Mouse (Mus musculus): ENCODE results near the gene Dbh. TPM values are rescaled to one million over a fixed set of nuclear protein-coding genes. Genes with fewer than 3 reads are reported as not detected.

The Dbh gene
- 0.17 and 0.52 TPM in 2 replicates for polyA plus RNA-seq (2016; fragmentation: Nextera tagmentation; extraction: Ambion mirVana)

DNA sequence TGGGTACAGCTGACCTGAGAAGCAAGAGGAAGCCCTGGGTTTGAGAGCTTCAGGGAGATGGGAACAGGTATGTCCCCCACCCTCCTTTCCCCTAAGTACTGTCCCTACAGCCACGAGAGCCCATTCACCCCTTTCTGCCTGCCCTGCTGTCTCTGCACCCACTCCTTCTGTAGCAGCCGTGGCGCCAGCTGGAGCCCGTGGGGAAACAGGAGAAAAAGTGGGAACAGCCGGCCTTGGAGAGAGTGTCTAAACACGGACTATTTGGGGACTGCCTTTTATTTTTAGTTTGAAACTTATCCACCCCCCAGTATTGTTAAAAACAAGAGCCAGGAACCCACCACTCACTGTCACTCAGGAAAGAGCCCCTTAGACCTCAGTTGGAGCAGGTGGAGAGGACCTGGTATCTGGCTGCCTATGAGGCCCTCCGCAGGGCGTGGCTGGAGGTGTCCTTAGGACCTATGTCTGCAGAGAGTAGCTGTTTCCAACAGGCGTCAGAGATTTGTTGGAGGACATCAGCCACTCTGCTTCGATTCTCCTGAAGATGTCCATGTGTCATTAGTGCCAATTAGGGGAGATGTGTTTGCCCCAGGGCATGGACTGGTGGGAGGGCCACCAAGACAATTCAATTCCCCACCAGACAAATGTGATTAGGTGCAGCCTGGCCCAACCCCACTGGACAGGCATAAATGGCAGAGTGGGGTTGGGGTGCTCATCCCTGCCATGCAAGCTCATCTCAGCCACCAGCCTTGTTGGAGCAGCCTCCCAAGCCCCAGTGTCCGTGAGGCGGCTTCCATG lies at the start of gene Dbh:
Gene Dbh, plus strand, starts transcription at position 438 of the 795 bp plus-strand sequence.
- no peaks in the 10 kb centered on the region for H3K36me3 ChIP-seq
- H3K4me3 ChIP-seq = no peak within 1 kb of the TSS
- H3K27ac ChIP-seq = no peak within 1 kb of the TSS
- H3K4me1 ChIP-seq = peaks cover 18% of the 10 kb centered on the region
- WGBS = 83% methylated on average over 12 of the region's 12 CpGs
- no peaks in the 10 kb centered on the region for H3K9me3 ChIP-seq
- no peak within 1 kb of the TSS for H3K9ac ChIP-seq
- no peak within 1 kb of the TSS for H3K4me2 ChIP-seq (replicated peaks)
- no peaks in the 10 kb centered on the region for H3K27me3 ChIP-seq
- ATAC-seq (ENCODE audit: insufficient number of reproducible peaks, insufficient read depth, low FRiP score, low TSS enrichment) = no peak

DNA sequence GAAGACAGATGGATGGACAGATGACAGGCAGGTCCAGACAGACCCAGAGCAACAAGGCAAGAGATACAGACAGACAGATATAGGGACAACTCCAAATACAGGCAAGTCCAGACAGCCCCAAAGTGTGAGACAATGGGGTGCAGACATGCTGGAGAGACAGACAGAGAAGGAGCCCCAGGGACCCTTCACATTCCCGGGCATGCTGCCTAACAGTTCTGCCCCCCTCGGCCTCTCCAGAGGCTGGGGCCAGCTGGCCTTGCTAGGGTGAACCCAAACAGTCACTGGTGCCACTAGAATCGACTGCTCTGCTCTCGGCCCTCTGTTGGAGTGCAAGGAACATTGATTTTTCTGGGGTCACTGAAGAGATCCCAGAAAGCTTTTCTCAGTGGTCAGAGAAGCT lies 46.6 kb upstream of the Dbh start:
- no peak overlapping the region for H3K4me3 ChIP-seq
- no peak for ATAC-seq (ENCODE audit: insufficient number of reproducible peaks, insufficient read depth, low FRiP score, low TSS enrichment)
- no peak overlapping the region for H3K4me2 ChIP-seq (replicated peaks)
- no peak overlapping the region for H3K9ac ChIP-seq
- H3K27me3 ChIP-seq = no peaks in the 10 kb centered on the region
- no peaks in the 10 kb centered on the region for H3K36me3 ChIP-seq
- no peak overlapping the region for H3K27ac ChIP-seq
- peaks cover 29% of the 10 kb centered on the region for H3K4me1 ChIP-seq
- H3K9me3 ChIP-seq = no peaks in the 10 kb centered on the region
- WGBS = 49% methylated on average over 4 of the region's 4 CpGs

DNA sequence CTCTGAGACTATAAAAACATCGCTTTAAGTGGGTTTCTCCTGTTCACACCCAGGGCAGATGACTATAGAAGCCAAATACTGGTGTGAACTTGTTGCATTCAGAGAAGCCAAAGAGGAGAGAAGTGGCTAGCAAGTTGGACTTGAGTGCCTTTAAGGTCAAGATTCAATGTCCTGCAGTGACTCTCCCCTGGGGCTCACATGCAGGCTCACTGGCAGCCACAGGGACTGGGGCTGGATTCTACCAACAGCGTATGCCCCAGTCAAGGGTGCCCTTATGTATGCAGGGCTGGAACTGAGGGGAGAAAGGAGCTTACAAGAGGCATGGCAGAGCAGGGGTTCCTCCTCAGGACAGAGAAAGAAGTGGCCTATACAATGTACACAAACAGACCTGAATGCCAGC lies 45.3 kb upstream of the Dbh start:
- no peak overlapping the region for H3K27ac ChIP-seq
- H3K9me3 ChIP-seq = no peaks in the 10 kb centered on the region
- WGBS = 86% methylated on average over 2 of the region's 2 CpGs
- H3K27me3 ChIP-seq = no peaks in the 10 kb centered on the region
- H3K4me1 ChIP-seq = peaks cover 31% of the 10 kb centered on the region
- ATAC-seq (ENCODE audit: insufficient number of reproducible peaks, insufficient read depth, low FRiP score, low TSS enrichment) = no peak
- no peak overlapping the region for H3K4me3 ChIP-seq
- H3K36me3 ChIP-seq = no peaks in the 10 kb centered on the region
- no peak overlapping the region for H3K9ac ChIP-seq
- no peak overlapping the region for H3K4me2 ChIP-seq (replicated peaks)

DNA sequence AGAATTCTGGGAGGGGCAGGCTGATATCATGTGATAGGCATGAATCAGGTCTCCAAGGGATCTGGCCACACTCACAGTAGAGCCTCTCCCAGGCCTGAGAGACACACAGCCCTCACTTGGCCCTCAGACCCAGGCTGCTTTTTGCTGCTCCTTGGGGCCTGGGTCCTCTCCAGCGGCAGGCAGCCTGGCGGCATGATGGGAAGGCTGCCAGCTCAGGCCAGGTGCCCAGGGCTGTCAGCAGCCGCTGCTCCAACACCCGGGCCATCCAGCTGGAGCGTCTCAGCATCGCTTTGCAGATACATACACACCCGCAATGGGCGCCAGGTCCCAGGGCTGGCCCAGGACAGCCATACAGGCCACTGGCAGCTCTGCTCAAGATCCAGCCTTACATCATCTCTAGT lies 44.8 kb upstream of the Dbh start:
- Histone ChIP-seq H3K9me3 (no peaks in the 10 kb centered on the region), H3K4me3 (no peak overlapping the region), H3K27me3 (no peaks in the 10 kb centered on the region), H3K4me2 (replicated peaks) (no peak overlapping the region), H3K4me1 (peaks cover 31% of the 10 kb centered on the region), H3K36me3 (no peaks in the 10 kb centered on the region), H3K27ac (no peak overlapping the region), H3K9ac (no peak overlapping the region)
- WGBS = 92% methylated on average over 8 of the region's 8 CpGs
- no peak for ATAC-seq (ENCODE audit: insufficient number of reproducible peaks, insufficient read depth, low FRiP score, low TSS enrichment)

DNA sequence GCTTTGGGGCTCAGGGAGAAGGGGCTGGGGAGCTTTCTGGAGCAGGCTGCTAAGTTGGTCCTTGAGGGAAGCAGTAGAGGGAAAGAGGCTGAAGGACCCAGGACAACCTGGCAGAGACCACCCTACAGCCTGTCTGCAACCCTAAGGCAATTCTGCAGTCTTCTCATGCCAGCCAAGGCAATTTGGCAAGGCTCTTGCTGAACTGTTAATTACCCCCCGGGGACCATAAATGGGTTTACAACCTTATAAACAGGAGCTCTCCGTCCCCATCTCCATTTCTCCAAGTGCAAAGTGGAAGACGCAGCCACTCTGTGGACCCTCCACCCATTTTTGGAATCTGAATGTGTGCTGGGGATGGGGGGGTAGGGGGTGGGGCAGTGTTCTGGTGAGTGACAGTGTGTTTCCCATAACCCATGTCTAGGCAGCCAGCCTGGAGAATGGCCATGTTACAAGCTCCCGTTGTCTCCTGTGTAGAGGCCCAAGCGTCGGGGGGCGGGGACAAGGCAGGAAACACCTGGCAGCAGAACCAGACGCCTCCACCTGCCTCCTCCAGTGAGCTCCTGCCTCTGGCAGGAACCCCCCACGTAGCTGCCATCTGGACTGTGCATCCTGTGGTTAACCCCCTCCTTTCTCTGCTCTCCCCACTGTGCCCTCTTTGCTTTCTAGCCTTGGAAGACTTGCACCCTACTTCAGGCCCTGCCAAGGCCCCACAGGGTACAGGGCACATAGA lies 43.2 kb upstream of the Dbh start:
- Histone ChIP-seq H3K36me3 (no peaks in the 10 kb centered on the region), H3K9me3 (no peaks in the 10 kb centered on the region), H3K4me3 (no peak overlapping the region), H3K4me1 (peaks cover 31% of the 10 kb centered on the region), H3K27ac (peak overlapping the region; percentile 79), H3K27me3 (no peaks in the 10 kb centered on the region), H3K9ac (no peak overlapping the region), H3K4me2 (replicated peaks) (no peak overlapping the region; the same call in 1 of the 2 replicates)
- WGBS = 16% methylated on average over 9 of the region's 9 CpGs
- ATAC-seq (ENCODE audit: insufficient number of reproducible peaks, insufficient read depth, low FRiP score, low TSS enrichment) = peak; percentile 71

DNA sequence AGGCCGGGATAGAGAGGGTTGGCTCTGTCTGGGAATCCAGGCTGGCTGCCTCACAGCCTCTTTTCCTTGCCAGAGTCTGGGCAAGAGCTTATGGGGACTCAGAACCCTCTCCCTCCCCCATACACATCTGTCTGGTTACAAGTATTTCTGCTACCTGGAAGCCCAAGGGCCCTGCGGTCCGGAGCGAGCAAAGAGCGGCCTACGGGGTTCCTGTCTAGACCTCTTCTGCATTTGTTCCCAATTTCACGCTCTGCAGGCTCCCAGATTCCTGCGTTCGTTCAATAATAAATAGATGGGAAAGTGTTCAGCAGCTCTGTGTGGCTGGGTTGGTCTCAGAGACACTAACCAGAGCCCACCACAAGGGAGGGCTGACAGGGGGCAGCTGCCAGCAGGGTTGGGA lies 42.5 kb upstream of the Dbh start:
- no peak overlapping the region for H3K4me2 ChIP-seq (replicated peaks)
- H3K27ac ChIP-seq = peak overlapping the region; percentile 79
- H3K9ac ChIP-seq = no peak overlapping the region
- no peaks in the 10 kb centered on the region for H3K9me3 ChIP-seq
- peaks cover 31% of the 10 kb centered on the region for H3K4me1 ChIP-seq
- no peaks in the 10 kb centered on the region for H3K27me3 ChIP-seq
- peak; percentile 35; the same call in 1 of the 2 replicates for ATAC-seq (ENCODE audit: insufficient number of reproducible peaks, insufficient read depth, low FRiP score, low TSS enrichment)
- H3K4me3 ChIP-seq = no peak overlapping the region
- no peaks in the 10 kb centered on the region for H3K36me3 ChIP-seq
- 22% methylated on average over 9 of the region's 9 CpGs for WGBS

DNA sequence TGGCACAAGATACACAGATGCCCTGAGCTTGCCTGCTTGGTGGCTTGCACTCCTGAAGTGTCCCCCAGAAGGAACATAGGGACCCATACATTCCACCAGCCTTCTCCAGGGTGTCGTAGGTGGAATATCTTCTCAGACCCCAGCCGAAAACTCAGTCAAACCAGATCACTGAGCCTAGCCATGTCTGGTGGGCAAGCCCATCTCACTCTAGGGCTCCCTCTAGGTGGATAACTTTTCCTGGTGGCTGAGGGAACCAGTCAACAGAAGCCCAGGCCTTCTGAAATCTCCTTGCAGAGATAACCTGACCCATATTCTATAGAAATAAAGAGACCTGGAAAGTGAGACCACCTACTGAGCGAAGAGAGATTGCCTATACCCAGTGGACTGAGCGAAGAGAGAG lies 41.9 kb upstream of the Dbh start:
- ATAC-seq (ENCODE audit: insufficient number of reproducible peaks, insufficient read depth, low FRiP score, low TSS enrichment) = no peak
- H3K4me1 ChIP-seq = peaks cover 31% of the 10 kb centered on the region

DNA sequence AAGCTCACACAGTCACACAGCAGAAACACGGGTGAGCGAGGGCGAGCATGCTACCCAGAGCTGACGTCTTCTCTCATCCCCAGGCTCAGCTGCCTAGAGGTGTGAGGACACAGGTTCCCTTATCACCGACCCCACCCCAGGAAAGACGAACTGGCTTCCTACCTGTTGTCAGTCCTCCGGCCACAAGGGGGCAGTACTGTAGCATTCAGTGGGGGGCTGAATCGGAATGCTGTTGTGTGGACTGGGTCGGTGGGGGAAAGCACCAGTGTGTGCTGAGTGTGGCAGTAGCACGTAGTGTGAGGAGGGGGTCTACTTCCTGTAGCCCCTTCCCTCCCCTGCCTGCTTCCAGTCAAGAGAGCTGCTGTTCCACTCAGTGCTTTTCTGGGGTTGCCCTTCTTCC lies 39.1 kb upstream of the Dbh start:
- Histone ChIP-seq H3K9ac (no peak overlapping the region), H3K4me1 (peaks cover 28% of the 10 kb centered on the region), H3K36me3 (no peaks in the 10 kb centered on the region), H3K4me3 (no peak overlapping the region), H3K27ac (no peak overlapping the region), H3K9me3 (no peaks in the 10 kb centered on the region), H3K4me2 (replicated peaks) (no peak overlapping the region), H3K27me3 (no peaks in the 10 kb centered on the region)
- ATAC-seq (ENCODE audit: insufficient number of reproducible peaks, insufficient read depth, low FRiP score, low TSS enrichment) = no peak
- WGBS = 44% methylated on average over 10 of the region's 10 CpGs

More for the DNA sequence above, 41.9 kb upstream of the Dbh start:
- no peak overlapping the region for H3K9ac ChIP-seq
- no peak overlapping the region for H3K4me2 ChIP-seq (replicated peaks)
- 80% methylated on average over 4 of the region's 4 CpGs for WGBS
- H3K27ac ChIP-seq = no peak overlapping the region
- H3K36me3 ChIP-seq = no peaks in the 10 kb centered on the region
- H3K27me3 ChIP-seq = no peaks in the 10 kb centered on the region
- no peak overlapping the region for H3K4me3 ChIP-seq
- H3K9me3 ChIP-seq = no peaks in the 10 kb centered on the region

DNA sequence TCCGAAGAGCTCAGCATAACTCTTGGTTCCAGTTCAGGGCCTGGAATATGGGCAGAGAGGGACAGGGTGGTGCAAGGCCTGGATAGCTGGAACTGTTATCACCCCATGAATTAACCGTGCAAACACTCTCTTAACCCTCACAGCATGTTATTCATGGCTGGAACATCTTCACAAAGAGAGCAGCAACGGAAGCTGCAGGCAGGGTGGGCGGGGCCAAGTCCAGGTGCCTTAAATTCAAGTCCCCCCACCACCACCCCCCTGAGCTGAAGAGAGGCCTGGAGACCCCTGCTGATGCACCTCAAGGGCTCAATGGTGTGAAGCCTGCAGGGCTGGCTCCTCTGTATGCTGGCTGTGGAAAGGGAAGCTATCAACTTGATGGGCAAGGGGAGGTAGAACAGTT lies 38.5 kb upstream of the Dbh start:
- WGBS = 60% methylated on average over 4 of the region's 4 CpGs
- H3K9me3 ChIP-seq = no peaks in the 10 kb centered on the region
- H3K36me3 ChIP-seq = no peaks in the 10 kb centered on the region
- H3K27ac ChIP-seq = no peak overlapping the region
- peaks cover 24% of the 10 kb centered on the region for H3K4me1 ChIP-seq
- no peaks in the 10 kb centered on the region for H3K27me3 ChIP-seq
- H3K4me3 ChIP-seq = no peak overlapping the region
- H3K4me2 ChIP-seq (replicated peaks) = no peak overlapping the region
- no peak overlapping the region for H3K9ac ChIP-seq
- ATAC-seq (ENCODE audit: insufficient number of reproducible peaks, insufficient read depth, low FRiP score, low TSS enrichment) = no peak

DNA sequence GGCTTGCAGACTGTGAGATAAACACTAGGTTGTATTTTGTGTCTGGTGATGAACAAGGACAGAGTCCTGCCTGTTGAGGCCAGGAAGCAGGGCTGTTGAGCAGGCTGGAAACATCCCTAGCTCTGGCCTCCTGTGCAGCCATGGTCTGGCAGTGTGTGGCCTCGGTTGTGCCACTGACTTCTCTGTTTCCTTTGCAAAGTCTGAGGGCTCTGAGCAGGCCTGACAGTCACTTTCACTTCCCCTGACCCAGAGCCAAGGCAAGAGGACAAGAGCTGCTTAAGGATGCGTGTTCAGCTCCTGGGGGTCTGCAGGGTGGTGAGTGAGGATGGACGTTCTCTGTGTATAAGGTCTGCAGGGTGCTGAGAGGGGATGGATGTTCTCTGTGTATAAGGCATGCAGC lies 36.0 kb upstream of the Dbh start:
- no peak overlapping the region for H3K9ac ChIP-seq
- H3K36me3 ChIP-seq = no peaks in the 10 kb centered on the region
- H3K27me3 ChIP-seq = no peaks in the 10 kb centered on the region
- no peak overlapping the region for H3K4me2 ChIP-seq (replicated peaks)
- H3K4me1 ChIP-seq = no peaks in the 10 kb centered on the region
- no peak overlapping the region for H3K27ac ChIP-seq
- WGBS = 59% methylated on average over 3 of the region's 3 CpGs
- no peak overlapping the region for H3K4me3 ChIP-seq
- ATAC-seq (ENCODE audit: insufficient number of reproducible peaks, insufficient read depth, low FRiP score, low TSS enrichment) = no peak
- no peaks in the 10 kb centered on the region for H3K9me3 ChIP-seq

DNA sequence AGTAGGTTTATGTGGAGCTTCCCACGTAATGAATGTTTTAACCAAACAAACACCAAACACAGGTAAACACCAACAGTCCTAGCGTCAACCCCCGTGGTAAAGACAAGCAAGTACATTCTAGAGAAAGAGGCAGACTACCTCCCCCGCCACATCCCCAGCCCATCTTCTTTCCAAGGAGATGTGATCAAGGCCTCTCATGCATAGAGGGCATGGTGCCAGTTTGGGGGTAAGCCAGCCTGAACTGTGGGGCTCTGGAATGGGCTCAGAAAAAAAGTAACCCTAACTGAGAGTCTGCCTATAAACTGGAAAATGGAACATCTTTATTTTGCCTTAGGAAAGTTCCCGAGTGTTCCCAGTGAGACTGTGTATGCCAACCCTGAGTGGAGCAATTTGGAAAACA lies 29.1 kb upstream of the Dbh start:
- no peak overlapping the region for H3K27ac ChIP-seq
- H3K4me3 ChIP-seq = no peak overlapping the region
- 76% methylated on average over 5 of the region's 5 CpGs for WGBS
- no peak for ATAC-seq (ENCODE audit: insufficient number of reproducible peaks, insufficient read depth, low FRiP score, low TSS enrichment)
- H3K4me1 ChIP-seq = no peaks in the 10 kb centered on the region
- H3K9ac ChIP-seq = no peak overlapping the region
- peaks cover 15% of the 10 kb centered on the region for H3K27me3 ChIP-seq
- H3K36me3 ChIP-seq = no peaks in the 10 kb centered on the region
- H3K9me3 ChIP-seq = no peaks in the 10 kb centered on the region
- H3K4me2 ChIP-seq (replicated peaks) = no peak overlapping the region

DNA sequence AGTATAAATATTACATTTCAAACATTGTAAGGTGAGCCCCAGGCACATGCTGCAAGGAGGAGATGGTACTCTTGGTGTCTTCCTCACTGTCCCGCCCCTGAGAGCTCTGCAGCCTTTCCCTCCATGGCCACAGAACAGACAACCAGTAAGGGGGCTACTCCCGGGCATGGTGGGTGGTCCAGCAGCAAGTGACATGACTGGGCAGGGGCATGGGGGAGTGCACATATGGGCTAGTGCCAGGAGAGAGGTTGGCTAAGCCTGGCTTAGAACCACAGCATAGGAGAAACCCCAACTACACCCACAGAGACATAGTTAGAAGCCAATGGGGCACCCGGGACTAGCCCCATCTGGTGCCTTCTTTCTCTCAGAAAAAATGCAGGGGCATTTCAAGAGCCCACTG lies 28.7 kb upstream of the Dbh start:
- Histone ChIP-seq H3K27ac (no peak overlapping the region), H3K4me3 (no peak overlapping the region), H3K36me3 (no peaks in the 10 kb centered on the region), H3K9me3 (no peaks in the 10 kb centered on the region), H3K9ac (no peak overlapping the region), H3K4me1 (no peaks in the 10 kb centered on the region), H3K27me3 (peaks cover 19% of the 10 kb centered on the region), H3K4me2 (replicated peaks) (no peak overlapping the region)
- ATAC-seq (ENCODE audit: insufficient number of reproducible peaks, insufficient read depth, low FRiP score, low TSS enrichment) = no peak
- 76% methylated on average over 3 of the region's 3 CpGs for WGBS
